Mouse (Mus musculus) lung, postnatal 0 days (tissue): ENCODE measurements around the gene Gna11.

Experiments used
- CTCF ChIP-seq: IDR thresholded peaks from 2 replicates; pipeline ENCODE4 v1.5.1; 2016; ENCODE audit warnings: antibody characterized with exemption, mild to moderate bottlenecking
- EP300 ChIP-seq: IDR thresholded peaks from 2 replicates; pipeline ENCODE4 v1.6.1; 2016; ENCODE audit warnings: antibody characterized with exemption, mild to moderate bottlenecking, control low read depth

GRCm38 (mm10) chr10:81560719-81561459 lies 15.9 kb upstream of the Gna11 start:
- TF ChIP-seq CTCF = no peak
- TF ChIP-seq EP300 = no peak
